Mouse (Mus musculus) T-helper 2 cell (primary cell): ENCODE measurements around the gene Ilk.
"Not testable (repeated sequence)": the region's sequence is repeated elsewhere in the genome, so short reads cannot be mapped to it uniquely, and the experiment has no call there.

Experiments
- in situ Hi-C: fragments of 300-600 bp; cut with MboI, MseI; formaldehyde crosslinking; loops from one replicate; pipeline ENCODE4 v1.15.1; 2025; ENCODE audit warnings: high pct_unique_total_duplicates

Gene Ilk

GRCm38 (mm10) chr7:105736264-105736901 is at the start of gene Ilk:
Gene Ilk (plus strand): TSS chr7:105736592.
- in situ Hi-C loops = no loop called here

- in situ Hi-C loops = no loop called here
Measured at GRCm38 (mm10) chr7:105690875-105691274, 45.5 kb upstream of the Ilk start.

DNA sequence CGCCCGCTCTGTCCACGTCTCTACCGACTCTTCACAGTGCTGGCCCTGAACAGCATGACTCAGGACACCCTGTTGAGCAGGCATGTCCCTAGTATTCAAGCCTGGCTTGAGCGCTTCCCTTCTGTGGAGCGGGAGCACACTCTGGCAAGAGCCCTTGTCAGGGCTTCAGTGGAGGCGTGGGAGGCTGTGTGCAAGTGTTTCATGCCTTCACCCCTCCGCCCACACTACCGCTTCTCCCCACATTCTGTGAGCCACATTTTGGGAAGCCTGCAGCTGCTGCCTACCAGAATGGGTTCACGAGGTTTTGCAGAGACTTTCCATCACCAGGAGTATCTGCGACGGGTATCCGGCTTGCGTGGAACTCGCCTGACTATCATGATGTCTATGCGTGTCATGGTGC is 33.2 kb upstream of the Ilk start:
- in situ Hi-C loops = no loop called here

DNA sequence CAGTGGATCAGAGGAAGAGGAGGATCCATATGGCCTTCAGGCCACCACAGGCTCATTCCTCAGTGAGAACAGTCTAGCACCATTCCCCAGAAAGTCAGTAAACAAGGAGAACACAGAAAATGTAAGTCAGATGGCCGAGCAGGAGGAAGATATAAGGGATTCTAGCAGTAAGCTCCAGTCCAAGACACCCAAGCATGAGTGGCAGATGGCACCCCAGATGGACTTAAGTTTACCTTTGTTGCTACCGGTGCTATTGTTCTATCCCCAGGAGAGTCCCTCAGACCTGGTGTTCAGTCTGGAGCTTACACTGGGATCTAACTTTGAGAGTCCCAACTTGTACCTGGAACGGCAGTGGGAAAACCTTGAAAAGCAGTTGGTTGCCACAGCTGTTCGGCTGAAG is 32.6 kb upstream of the Ilk start:
- in situ Hi-C loops = no loop called here

GRCm38 (mm10) chr7:105708733-105709132 is 27.7 kb upstream of the Ilk start:
- in situ Hi-C loops = no loop called here

DNA sequence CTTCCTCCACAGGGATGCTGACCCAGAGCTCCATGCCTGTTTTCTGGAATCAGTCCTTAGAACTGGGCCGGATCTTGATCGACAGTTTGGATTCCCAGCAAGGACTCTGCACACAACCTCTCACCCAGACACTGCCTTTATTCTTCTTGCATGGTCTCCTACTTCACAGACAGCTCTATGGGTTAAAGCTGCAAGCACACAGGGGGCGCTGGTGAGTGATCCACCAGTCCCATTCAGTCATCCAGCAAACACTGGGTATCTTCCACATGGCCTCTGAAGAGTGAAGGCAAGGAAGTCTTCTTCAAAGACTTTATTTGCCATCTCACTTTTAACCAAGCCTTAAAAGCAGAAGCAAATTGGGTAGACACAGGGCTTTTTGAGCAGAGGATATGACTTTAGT is 21.0 kb upstream of the Ilk start:
- in situ Hi-C loops = no loop called here

DNA sequence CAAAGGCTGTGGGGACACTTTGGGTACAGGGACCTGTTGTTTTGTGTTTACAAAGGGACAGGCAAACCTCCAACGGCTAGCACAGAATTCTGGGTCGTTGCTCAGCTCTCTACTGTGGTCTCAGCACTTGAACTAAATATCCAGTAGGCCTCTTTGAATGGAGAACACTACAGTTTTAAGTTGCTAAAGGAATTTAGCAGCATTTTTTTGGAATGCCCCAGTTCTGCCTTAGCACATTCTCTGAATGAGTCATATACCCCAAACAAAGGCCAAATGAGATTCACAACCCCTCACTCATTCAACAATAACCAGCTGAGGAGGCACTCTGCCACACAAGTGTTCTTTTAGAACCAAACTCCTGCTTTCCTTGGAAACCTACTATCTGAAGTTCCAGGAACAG is 14.5 kb upstream of the Ilk start:
- in situ Hi-C loops = no loop called here

GRCm38 (mm10) chr7:105726144-105726979 is 10.0 kb upstream of the Ilk start:
- in situ Hi-C loops = loop anchor here (5.0 kb wide), 1 partner anchor 74 kb away; the partner anchor contains the start of gene Dnhd1

DNA sequence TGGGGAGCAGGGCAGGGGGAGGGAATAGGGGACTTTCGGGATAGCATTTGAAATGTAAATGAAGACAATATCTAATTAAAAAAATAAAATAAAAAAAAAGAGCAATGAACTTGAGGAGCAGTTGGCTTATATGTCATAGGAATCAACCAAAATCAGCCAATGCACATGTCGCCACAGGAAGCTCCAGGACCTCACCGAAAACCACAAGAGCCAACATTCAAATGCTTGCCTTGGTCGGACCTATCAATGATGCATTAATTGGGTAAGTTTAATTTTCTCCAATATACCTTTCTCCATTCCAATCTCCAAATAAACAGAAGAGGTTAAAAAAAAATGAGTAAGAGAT is 9.4 kb upstream of the Ilk start:
- in situ Hi-C loops = loop anchor here (5.0 kb wide), 1 partner anchor 75 kb away; the partner anchor contains the start of gene Dnhd1

GRCm38 (mm10) chr7:105728701-105729428 is 7.5 kb upstream of the Ilk start:
- in situ Hi-C loops = loop anchor here (5.0 kb wide), 1 partner anchor 77 kb away; the partner anchor contains the start of gene Dnhd1

DNA sequence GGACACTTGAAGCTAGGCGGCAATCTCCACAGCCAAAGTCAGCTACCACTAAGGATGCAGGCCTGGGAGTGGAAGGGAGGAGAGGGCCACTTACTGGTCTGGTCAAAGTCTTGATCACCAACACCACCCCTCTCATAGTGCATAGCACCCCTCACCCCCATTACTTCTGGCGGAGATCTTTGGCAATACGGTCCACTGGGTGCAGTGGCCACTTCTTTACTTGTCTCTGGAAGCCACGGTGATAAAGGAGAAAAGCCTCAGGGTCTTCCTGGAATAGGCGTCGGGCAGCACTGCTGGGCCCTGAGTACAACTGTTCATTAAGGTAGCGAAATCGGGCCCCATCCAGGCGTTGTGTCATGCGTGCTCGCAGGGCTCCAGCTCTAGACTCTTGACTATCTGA is 2.6 kb upstream of the Ilk start:
- in situ Hi-C loops = loop anchor here (5.0 kb wide), 1 partner anchor 73 kb away; no protein-coding TSS in a partner anchor

DNA sequence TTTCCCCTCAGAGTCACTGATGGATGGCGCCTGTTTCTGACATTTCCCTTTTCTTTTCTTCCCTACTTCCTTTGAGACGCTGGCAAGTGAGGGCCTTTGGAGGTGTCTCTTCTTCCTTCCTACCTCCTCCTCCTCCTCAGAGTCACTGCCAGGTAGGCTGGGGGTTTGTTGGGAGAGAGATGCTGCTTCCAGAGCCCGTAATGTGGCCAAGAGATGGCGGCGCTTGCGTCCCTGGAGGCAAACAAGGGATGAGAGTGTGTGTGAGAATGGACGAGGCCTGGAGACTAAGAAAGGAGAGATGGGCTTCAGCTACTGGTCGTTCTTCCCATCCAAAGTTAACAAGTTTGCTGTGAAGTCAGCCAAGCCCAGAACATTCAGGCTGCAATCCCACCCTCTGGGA is 1.6 kb upstream of the Ilk start:
- in situ Hi-C loops = loop anchor here (5.0 kb wide), 1 partner anchor 72 kb away; no protein-coding TSS in a partner anchor

GRCm38 (mm10) chr7:105735464-105735863 is 928 bp upstream of the Ilk start:
- in situ Hi-C loops = not testable (repeated sequence)

DNA sequence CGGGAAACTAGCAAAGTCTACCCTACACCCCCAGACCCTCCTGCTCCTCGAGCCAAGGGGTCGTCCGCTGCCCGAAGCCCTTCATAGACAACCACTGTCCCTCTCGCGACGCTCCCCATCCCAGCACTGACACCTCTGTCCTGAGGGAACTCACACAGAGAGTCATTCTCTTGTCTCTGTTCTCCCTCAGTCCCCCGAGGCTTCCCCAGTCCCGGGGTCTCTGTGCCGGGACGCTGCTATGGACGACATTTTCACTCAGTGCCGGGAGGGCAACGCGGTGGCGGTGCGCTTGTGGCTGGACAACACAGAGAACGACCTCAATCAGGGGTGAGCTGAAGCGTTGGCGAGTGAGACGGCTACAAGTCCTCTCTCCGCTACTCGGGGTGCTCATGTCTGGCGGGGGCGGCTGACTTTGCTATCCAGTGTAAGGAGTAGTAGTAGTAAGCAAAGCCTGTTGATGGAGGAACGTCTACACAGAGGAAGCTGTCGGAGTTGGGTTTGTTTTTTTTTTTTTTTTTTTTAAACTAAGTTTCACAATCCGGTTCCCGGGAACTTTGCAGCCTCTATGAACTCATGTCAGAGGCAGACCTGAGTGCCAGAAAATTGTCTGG is 624 bp downstream of the Ilk start, which contains the start of gene Rrp8:
TSS of gene Rrp8 (minus strand) at position 475 of the 611 bp plus-strand sequence.
- in situ Hi-C loops = no loop called here

- in situ Hi-C loops = no loop called here
Measured at GRCm38 (mm10) chr7:105737648-105738047, 1.3 kb downstream of the Ilk start.

- in situ Hi-C loops = no loop called here
Measured at GRCm38 (mm10) chr7:105738286-105738685, 1.9 kb downstream of the Ilk start.

DNA sequence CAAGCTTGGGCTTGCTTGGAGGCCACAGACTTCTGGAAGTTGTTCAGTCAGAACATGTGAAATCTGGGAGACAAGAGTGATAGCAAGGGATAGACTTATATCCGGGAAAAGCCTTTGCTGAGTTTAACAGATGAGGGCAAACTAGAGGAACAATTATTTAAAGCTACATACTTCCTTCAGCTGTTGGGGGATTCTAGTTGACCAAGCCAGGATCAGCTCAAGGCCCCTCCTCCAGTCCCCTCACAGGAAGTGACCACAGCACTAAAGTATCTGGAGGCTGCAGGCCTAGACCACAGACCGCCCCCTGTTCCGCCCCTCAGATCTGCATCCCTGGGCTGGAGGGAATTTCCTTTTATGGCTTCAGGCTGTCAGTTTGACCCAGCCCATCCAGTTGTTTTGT is 2.6 kb downstream of the Ilk start:
- in situ Hi-C loops = no loop called here

DNA sequence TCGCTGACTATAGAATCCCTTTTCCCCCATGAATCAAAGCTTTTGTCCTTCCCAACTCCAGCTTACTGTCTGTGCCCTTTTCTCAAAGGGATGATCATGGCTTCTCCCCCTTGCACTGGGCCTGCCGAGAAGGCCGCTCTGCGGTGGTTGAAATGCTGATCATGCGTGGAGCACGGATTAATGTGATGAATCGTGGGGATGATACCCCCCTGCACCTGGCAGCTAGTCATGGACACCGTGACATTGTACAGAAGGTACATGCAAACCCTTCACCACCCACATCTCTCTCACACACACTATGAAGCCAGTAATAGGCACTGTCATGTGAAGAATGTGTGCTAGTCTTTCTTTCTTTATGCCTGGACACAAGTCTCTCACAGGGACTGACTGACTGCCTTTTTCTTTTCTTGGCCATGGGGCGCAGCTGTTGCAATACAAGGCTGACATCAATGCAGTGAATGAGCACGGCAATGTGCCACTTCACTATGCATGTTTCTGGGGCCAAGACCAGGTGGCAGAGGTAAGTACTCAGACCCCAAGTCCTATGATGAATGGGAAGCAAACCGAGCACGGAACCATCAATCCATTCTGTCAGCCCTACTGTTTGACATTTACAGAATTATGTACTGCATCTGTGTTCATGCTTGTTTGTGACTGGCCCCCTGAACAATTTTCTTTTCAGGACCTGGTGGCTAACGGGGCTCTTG is 3.9 kb downstream of the Ilk start:
- in situ Hi-C loops = no loop called here

GRCm38 (mm10) chr7:105740851-105741250 is 4.5 kb downstream of the Ilk start:
- in situ Hi-C loops = no loop called here

DNA sequence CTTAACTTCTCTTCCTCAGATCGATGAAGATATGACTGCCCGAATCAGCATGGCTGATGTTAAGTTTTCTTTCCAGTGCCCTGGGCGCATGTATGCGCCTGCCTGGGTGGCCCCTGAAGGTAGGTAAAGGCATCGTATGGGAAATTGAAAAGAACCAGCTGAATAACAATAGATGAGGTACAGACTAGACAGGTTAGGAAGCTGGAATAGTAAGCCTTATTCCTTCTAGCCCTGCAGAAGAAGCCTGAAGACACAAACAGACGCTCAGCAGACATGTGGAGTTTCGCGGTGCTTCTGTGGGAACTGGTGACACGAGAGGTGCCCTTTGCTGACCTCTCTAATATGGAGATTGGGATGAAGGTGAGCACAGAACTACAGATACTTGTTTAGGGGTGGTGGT is 5.6 kb downstream of the Ilk start:
- in situ Hi-C loops = no loop called here
